Mouse (Mus musculus) G1E (cell line): ENCODE measurements around the gene Gm10961.

ENCODE experiments used
- CTCF ChIP-seq: IDR thresholded peaks from 2 replicates; pipeline ENCODE4 v1.5.1; 2012; ENCODE audit warnings: low read depth, low read length, inconsistent platforms, mixed read lengths
- GATA1 ChIP-seq: IDR thresholded peaks from 2 replicates; pipeline ENCODE4 v1.6.1; 2012; ENCODE audit warnings: borderline replicate concordance, low read length, inconsistent platforms, mixed read lengths
- TAL1 ChIP-seq: conservative IDR thresholded peaks from 2 replicates; pipeline ENCODE4 v1.6.1; 2012; ENCODE audit warnings: low read depth, low read length, inconsistent platforms, mixed read lengths

DNA sequence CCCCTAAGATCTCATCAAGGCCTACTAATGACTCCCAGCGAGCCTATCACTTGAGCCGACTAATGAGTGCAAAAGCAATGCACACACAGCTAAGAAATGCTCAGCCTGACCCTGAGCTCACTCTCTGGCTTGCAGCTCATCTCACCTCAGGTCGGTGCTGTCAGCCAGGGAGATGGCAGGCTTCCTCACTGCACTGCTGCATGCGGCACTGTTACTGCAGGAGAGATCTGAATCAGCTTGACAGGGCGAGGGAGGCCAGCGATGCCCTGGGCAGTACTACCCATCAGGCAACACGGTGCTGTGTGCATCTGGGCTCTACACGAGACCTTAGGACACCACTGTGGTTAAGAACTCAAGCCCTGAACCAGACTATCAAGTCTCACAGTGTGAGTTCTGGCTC is 5.6 kb upstream of the Gm10961 start:
- TF ChIP-seq GATA1 (no peak), TAL1 (no peak), CTCF (no peak)
